Mouse (Mus musculus): ENCODE results near the gene Hs3st1. TPM values are rescaled to one million over a fixed set of nuclear protein-coding genes. Genes with fewer than 3 reads are reported as not detected.

The Hs3st1 gene
- total and polyA plus RNA-seq, 3 experiments = 0.81 to 2.8 (median 2.8) TPM

DNA sequence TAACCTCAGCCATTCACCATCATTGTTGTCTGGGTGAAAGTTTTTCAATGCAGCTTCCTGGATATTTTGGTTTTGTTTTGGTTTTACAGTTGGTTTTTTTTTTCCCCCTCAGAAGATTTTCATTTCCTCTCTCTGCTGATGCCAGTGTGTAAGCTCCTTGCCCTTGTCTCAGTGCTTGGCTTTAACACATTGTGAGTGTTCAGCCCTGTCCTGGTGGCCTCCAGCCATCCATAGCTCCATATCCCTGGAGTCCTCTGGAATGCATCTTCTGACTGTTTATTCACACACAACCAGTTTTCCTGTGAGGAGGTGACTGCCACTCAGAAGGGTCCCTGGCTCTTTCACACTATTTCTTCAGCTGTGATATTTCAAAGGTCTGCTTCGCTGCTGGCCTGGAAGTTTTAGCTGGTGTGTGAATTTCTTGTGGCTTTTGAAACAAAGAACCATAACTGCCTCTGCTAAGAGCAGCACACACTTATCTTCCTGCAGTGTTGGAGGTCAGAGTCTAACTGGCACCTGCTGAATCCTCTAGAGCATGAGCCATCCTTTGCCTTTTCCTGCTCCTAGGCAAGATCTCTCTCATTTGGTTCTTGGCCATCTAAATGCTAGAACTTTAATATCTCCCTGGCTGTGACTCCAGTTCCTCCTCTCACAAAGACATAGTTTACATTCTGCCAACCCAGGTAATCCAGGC is 21.4 kb downstream of the Hs3st1 start:
- in situ Hi-C loops (cut with MboI; ENCODE audit: low pct_ligation_motif_present, low pct_unique_long_range_greater_than_20kb, low sequenced_read_pairs) (no loop called here), dilution Hi-C loops (cut with MboI; ENCODE audit: extremely low pct_ligation_motif_present, extremely low pct_unique_long_range_greater_than_20kb, low sequenced_read_pairs) (no loop called here)
- H3K9ac ChIP-seq (ENCODE audit: insufficient read depth, low read depth) = no peak overlapping the region
- H3K4me2 ChIP-seq (ENCODE audit: insufficient read depth, low read depth, poor library complexity, severe bottlenecking) = no peak overlapping the region
- DNase-seq (ENCODE audit: extremely low read depth) = no peak
- no peaks in the 10 kb centered on the region for H3K9me3 ChIP-seq (replicated peaks; ENCODE audit: low read length)
- no peaks in the 10 kb centered on the region for H3K27me3 ChIP-seq (replicated peaks)
- H3K4me3 ChIP-seq (replicated peaks in 1 of 3; ENCODE audit: low read depth in 2 of 3, low read length in 2 of 3, poor library complexity in 1 of 3) = no peak overlapping the region
- TF ChIP-seq TBP (conservative IDR thresholded peaks at IDR 0.05; ENCODE audit: low read depth, low read length) (no peak), ZNF384 (IDR thresholded peaks at IDR 0.05; ENCODE audit: low read depth, low read length) (0 out of 2 replicates have a peak, but pooled peaks have one; percentile 35)
- no peaks in the 10 kb centered on the region for H3K79me2 ChIP-seq (replicated peaks; ENCODE audit: control insufficient read depth, extremely low read depth, insufficient read depth, poor library complexity, severe bottlenecking)
- no peaks in the 10 kb centered on the region for H3K36me3 ChIP-seq (replicated peaks in 1 of 2; ENCODE audit: control insufficient read depth in 1 of 2, insufficient read depth in 1 of 2, low read length in 1 of 2)
- no peak overlapping the region for H3K27ac ChIP-seq (ENCODE audit: insufficient read depth, low read depth)
- peaks cover 0 to 14% of the 10 kb centered on the region in 2 experiments; a peak in 2 of 4 replicates for H3K4me1 ChIP-seq (ENCODE audit: control insufficient read depth in 1 of 2, insufficient read depth in 2 of 2)

DNA sequence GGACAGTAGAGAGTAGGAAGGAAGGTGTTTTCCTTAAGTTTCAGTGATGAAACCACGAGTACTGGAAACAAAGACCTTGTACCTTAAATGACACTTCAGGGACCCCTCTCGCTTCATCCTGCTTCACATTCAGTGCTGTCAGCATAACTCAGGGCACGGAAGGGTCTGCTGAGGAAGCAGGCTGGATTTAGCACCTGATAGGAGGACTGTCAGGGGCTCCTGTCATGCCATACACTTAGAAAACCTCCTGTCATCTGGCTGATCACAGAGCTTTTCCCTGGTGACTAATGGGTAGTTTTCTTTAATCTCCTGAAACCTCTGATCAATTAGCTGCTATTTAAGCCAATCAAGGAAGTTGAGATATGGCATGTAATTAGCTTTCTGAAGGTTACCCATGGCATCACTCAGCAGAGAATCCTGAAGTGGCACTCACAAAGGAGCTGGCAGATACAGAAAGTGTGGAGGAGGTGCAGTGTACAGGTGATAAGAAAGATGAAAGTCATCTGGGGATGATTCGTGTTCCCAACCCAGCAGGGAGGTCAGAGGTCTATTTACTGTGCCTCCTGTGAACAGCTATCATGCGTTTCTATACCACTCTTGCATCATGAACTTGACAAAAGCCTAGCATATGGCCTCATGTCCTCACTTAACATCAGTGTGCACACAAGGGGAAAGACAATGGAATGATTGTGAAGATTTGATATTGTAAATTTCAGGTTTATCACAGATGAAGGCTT is 22.1 kb downstream of the Hs3st1 start:
- dilution Hi-C loops (cut with MboI; ENCODE audit: extremely low pct_ligation_motif_present, extremely low pct_unique_long_range_greater_than_20kb, low sequenced_read_pairs) = no loop called here
- Histone ChIP-seq H3K27me3 (replicated peaks) (no peaks in the 10 kb centered on the region), H3K36me3 (replicated peaks in 1 of 2; ENCODE audit: control insufficient read depth in 1 of 2, insufficient read depth in 1 of 2, low read length in 1 of 2) (no peaks in the 10 kb centered on the region), H3K4me3 (replicated peaks in 1 of 3; ENCODE audit: low read depth in 2 of 3, low read length in 2 of 3, poor library complexity in 1 of 3) (no peak overlapping the region), H3K9ac (ENCODE audit: insufficient read depth, low read depth) (no peak overlapping the region), H3K4me2 (ENCODE audit: insufficient read depth, low read depth, poor library complexity, severe bottlenecking) (no peak overlapping the region), H3K9me3 (replicated peaks; ENCODE audit: low read length) (no peaks in the 10 kb centered on the region), H3K27ac (ENCODE audit: insufficient read depth, low read depth) (no peak overlapping the region), H3K4me1 (ENCODE audit: control insufficient read depth in 1 of 2, insufficient read depth in 2 of 2) (peaks cover 0 to 14% of the 10 kb centered on the region in 2 experiments; a peak in 2 of 4 replicates), H3K79me2 (replicated peaks; ENCODE audit: control insufficient read depth, extremely low read depth, insufficient read depth, poor library complexity, severe bottlenecking) (no peaks in the 10 kb centered on the region)
- DNase-seq (ENCODE audit: extremely low read depth) = no peak
- in situ Hi-C loops (cut with MboI; ENCODE audit: low pct_ligation_motif_present, low pct_unique_long_range_greater_than_20kb, low sequenced_read_pairs) = no loop called here
- TF ChIP-seq IRF4 (IDR thresholded peaks at IDR 0.05; ENCODE audit: low read depth, low read length) = no peak
- TF ChIP-seq JUND (conservative IDR thresholded peaks at IDR 0.05; ENCODE audit: low read depth, low read length) = no peak
- TF ChIP-seq SIN3A (IDR thresholded peaks at IDR 0.05; ENCODE audit: low read length) = no peak
- no peak for TF ChIP-seq MAX (IDR thresholded peaks at IDR 0.05; ENCODE audit: low read length)
- no peak for TF ChIP-seq TBP (conservative IDR thresholded peaks at IDR 0.05; ENCODE audit: low read depth, low read length)
- TF ChIP-seq ZNF384 (IDR thresholded peaks at IDR 0.05; ENCODE audit: low read depth, low read length) = no peak
- no peak for TF ChIP-seq HCFC1 (IDR thresholded peaks at IDR 0.05; ENCODE audit: low read depth, low read length)

DNA sequence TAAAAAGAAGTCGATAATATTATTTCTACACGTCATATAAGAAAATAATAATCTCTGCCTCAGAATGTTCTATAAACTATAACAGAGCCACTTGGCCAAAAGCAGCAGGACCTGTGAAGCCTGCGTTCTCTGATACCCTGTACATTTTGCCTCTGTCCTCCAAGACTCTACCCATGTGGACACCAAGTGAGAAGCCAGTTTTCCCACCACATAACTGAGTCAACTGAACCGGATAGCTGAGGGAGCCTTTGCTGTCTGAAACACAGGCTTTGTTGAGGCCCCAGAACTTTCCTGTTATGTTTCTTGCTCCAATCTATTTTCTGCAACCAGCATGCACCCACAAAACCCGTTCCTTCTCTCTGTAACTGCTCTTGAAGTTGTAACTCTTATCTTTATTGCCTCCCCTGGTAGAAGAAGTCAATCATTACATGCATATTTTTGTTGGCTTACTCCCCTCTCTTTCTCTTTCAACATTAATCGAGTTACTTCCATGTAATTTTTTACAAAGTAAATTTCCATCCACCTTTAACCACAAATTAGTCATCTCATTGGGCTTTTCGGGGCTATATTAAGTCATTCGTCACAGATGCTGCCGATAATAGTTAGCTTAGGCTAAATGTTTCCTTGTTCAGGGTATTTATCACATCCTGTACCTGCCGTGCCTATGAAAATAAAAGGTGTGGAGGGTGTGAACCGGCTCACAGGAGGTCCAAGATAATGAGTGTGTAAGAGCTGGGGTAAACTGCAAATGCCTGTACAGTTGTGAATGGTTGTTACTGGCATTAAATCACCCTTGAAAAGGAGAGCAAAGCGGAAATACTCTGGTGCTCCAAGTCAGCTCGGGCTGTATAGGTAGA is 39.4 kb downstream of the Hs3st1 start:
- no peak overlapping the region for H3K4me2 ChIP-seq (ENCODE audit: insufficient read depth, low read depth, poor library complexity, severe bottlenecking)
- peaks cover 0 to 4% of the 10 kb centered on the region in 2 experiments; a peak in 1 of 4 replicates for H3K4me1 ChIP-seq (ENCODE audit: control insufficient read depth in 1 of 2, insufficient read depth in 2 of 2)
- H3K27ac ChIP-seq (ENCODE audit: insufficient read depth, low read depth) = no peak overlapping the region
- DNase-seq (ENCODE audit: extremely low read depth) = no peak
- no peak overlapping the region for H3K4me3 ChIP-seq (replicated peaks in 1 of 3; ENCODE audit: low read depth in 2 of 3, low read length in 2 of 3, poor library complexity in 1 of 3)
- dilution Hi-C loops (cut with MboI; ENCODE audit: extremely low pct_ligation_motif_present, extremely low pct_unique_long_range_greater_than_20kb, low sequenced_read_pairs) = no loop called here
- H3K36me3 ChIP-seq (replicated peaks in 1 of 2; ENCODE audit: control insufficient read depth in 1 of 2, insufficient read depth in 1 of 2, low read length in 1 of 2) = no peaks in the 10 kb centered on the region
- TF ChIP-seq RCOR1 (conservative IDR thresholded peaks at IDR 0.05; ENCODE audit: low read depth, low read length) (no peak), ZC3H11A (IDR thresholded peaks at IDR 0.05; ENCODE audit: low read depth, low read length) (no peak), USF2 (conservative IDR thresholded peaks at IDR 0.05; ENCODE audit: low read depth, low read length) (no peak), BHLHE40 (IDR thresholded peaks at IDR 0.05; ENCODE audit: low read depth, low read length) (no peak), TCF12 (IDR thresholded peaks at IDR 0.05; ENCODE audit: low read depth, low read length) (no peak)
- no peaks in the 10 kb centered on the region for H3K27me3 ChIP-seq (replicated peaks)
- H3K9ac ChIP-seq (ENCODE audit: insufficient read depth, low read depth) = no peak overlapping the region
- H3K9me3 ChIP-seq (replicated peaks; ENCODE audit: low read length) = no peaks in the 10 kb centered on the region
- H3K79me2 ChIP-seq (replicated peaks; ENCODE audit: control insufficient read depth, extremely low read depth, insufficient read depth, poor library complexity, severe bottlenecking) = no peaks in the 10 kb centered on the region
- in situ Hi-C loops (cut with MboI; ENCODE audit: low pct_ligation_motif_present, low pct_unique_long_range_greater_than_20kb, low sequenced_read_pairs) = no loop called here

Data from CH12.LX (cell line).